Comparison of ENCODE assay signal across 8 mouse cellular contexts in genomic region chr12:99220333-99220732, GRCm38 (mm10).
DNase-seq lines count a peak whose midpoint lies in the region; ATAC-seq and TF ChIP-seq lines count a peak whose summit lies in the region.

No protein-coding gene starts in this region.

- WGBS in forebrain, postnatal 0 days: 8% methylated on average over 8 of the region's 8 CpGs
- WGBS in limb, embryonic 14.5 days: 25% methylated on average over 8 of the region's 8 CpGs

- DNase-seq in left cerebral cortex, adult 2 months (ENCODE audit: extremely low spot score in 1 of 2, low spot score in 2 of 2): peak; percentile 32 to 47
- no peak for DNase-seq in left cerebral cortex, adult 11 months (ENCODE audit: low spot score)
- DNase-seq in forebrain, postnatal 0 days: peak; percentile 75
- DNase-seq in limb, embryonic 14.5 days (ENCODE audit: low spot score): peak; percentile 48
- DNase-seq in right cerebral cortex, postnatal 4 days: peak; percentile 38
- DNase-seq in spleen, postnatal 4 days (ENCODE audit: low spot score in 2 of 2): no peak
- no peak for DNase-seq in frontal cortex, postnatal 25 days (ENCODE audit: low spot score in 2 of 2)
- DNase-seq in kidney, postnatal 14 days: no peak

- no peak overlapping the region for H3K4me3 ChIP-seq in left cerebral cortex, adult 2 months
- no peak overlapping the region for H3K4me3 ChIP-seq in forebrain, postnatal 0 days (ENCODE audit: low read depth, low read length)
- no peak overlapping the region for H3K4me3 ChIP-seq in limb, embryonic 14.5 days (replicated peaks; ENCODE audit: low read length)

- peak overlapping the region; percentile 10; the same call in 1 of the 2 replicates for H3K9ac ChIP-seq in forebrain, postnatal 0 days
- H3K9ac ChIP-seq in limb, embryonic 14.5 days (ENCODE audit: low read depth, low read length, severe bottlenecking): no peak overlapping the region

- no peak for TF ChIP-seq POLR2A in limb, embryonic 14.5 days (IDR thresholded peaks at IDR 0.05; ENCODE audit: borderline replicate concordance, extremely low read depth, insufficient read depth, insufficient read length)

- no peaks in the 10 kb centered on the region for H3K27me3 ChIP-seq in forebrain, postnatal 0 days (ENCODE audit: insufficient read depth, low read length)
- no peaks in the 10 kb centered on the region for H3K27me3 ChIP-seq in limb, embryonic 14.5 days (ENCODE audit: control insufficient read depth, insufficient read depth, low read length)

- ATAC-seq in forebrain, postnatal 0 days: peak; percentile 62
- 0 out of 2 replicates have a peak, but pooled peaks have one; percentile 25 for ATAC-seq in limb, embryonic 14.5 days (ENCODE audit: low FRiP score, low read depth)

- H3K36me3 ChIP-seq in forebrain, postnatal 0 days (ENCODE audit: insufficient read depth): no peaks in the 10 kb centered on the region
- H3K36me3 ChIP-seq in limb, embryonic 14.5 days (ENCODE audit: control insufficient read depth, insufficient read depth, low read length): 0 out of 2 replicates have a peak, but pooled peaks cover 11% of the 10 kb centered on the region

- H3K4me1 ChIP-seq in forebrain, postnatal 0 days (ENCODE audit: insufficient read depth): peaks cover 30% of the 10 kb centered on the region
- H3K4me1 ChIP-seq in limb, embryonic 14.5 days (ENCODE audit: control insufficient read depth, insufficient read depth, low read length): peaks cover 18% of the 10 kb centered on the region

- H3K9me3 ChIP-seq in forebrain, postnatal 0 days (ENCODE audit: low read length): no peaks in the 10 kb centered on the region
- no peaks in the 10 kb centered on the region for H3K9me3 ChIP-seq in limb, embryonic 14.5 days (ENCODE audit: control insufficient read depth, low read length)

- no peak for TF ChIP-seq CTCF in left cerebral cortex, adult 2 months (IDR thresholded peaks at IDR 0.05)
- no peak for TF ChIP-seq CTCF in forebrain, postnatal 0 days (IDR thresholded peaks at IDR 0.05; ENCODE audit: low read depth)

- H3K27ac ChIP-seq in left cerebral cortex, adult 2 months: no peak overlapping the region
- H3K27ac ChIP-seq in forebrain, postnatal 0 days (ENCODE audit: low read depth, low read length): no peak overlapping the region
- H3K27ac ChIP-seq in limb, embryonic 14.5 days (replicated peaks; ENCODE audit: low read depth, low read length): no peak overlapping the region

- no peak overlapping the region for H3K4me2 ChIP-seq in forebrain, postnatal 0 days (ENCODE audit: low read depth)
- no peak overlapping the region for H3K4me2 ChIP-seq in limb, embryonic 14.5 days (replicated peaks; ENCODE audit: low read depth, low read length, severe bottlenecking)

- intact Hi-C loops in left cerebral cortex, adult 2 months (cut with DNase I): no loop called here

Comparison
In these comparisons a context has a peak if more than half of its experiments do, and no peak if none do; other contexts are left out.
1. DNase-seq: peak in left cerebral cortex, adult 2 months (2 of 2), forebrain, postnatal 0 days (single experiment), limb, embryonic 14.5 days (single experiment) and right cerebral cortex, postnatal 4 days (single experiment); none in left cerebral cortex, adult 11 months (single experiment), spleen, postnatal 4 days (0 of 2), frontal cortex, postnatal 25 days (0 of 2) and kidney, postnatal 14 days (single experiment).